Mouse (Mus musculus): Measurements from ENCODE around the gene Rangrf.
"Not testable (repeated sequence)": the region's sequence is repeated elsewhere in the genome, so short reads cannot be mapped to it uniquely, and the experiment has no call there.

Rangrf gene

GRCm38 (mm10) chr11:68975601-68976000 is 616 bp upstream of the Rangrf start:
- DNase-seq: no peak

GRCm38 (mm10) chr11:68974059-68974450 is 930 bp downstream of the Rangrf start:
- no peak for DNase-seq

GRCm38 (mm10) chr11:68973250-68974058 is 1.5 kb downstream of the Rangrf start:
- peak; percentile 77 for DNase-seq

GRCm38 (mm10) chr11:68970232-68970631 is 4.8 kb downstream of the Rangrf start:
- no peak for DNase-seq

- DNase-seq: no peak
Observed at GRCm38 (mm10) chr11:68968752-68969151, 6.2 kb downstream of the Rangrf start.

- DNase-seq: peak; percentile 83
Observed at GRCm38 (mm10) chr11:68967337-68968282, 7.4 kb downstream of the Rangrf start, which contains the start of gene Slc25a35. Slc25a35 (plus strand) TSS chr11:68968131.

- no peak for DNase-seq
Observed at GRCm38 (mm10) chr11:68966554-68966953, 8.4 kb downstream of the Rangrf start.

- DNase-seq: peak; percentile 69
Observed at GRCm38 (mm10) chr11:68965845-68966244, 9.1 kb downstream of the Rangrf start.

GRCm38 (mm10) chr11:68965050-68965449 is 9.9 kb downstream of the Rangrf start:
- no peak for DNase-seq

- DNase-seq: no peak
Observed at GRCm38 (mm10) chr11:68963405-68963804, 11.6 kb downstream of the Rangrf start.

- DNase-seq: not testable (repeated sequence)
Observed at GRCm38 (mm10) chr11:68962159-68962558, 12.8 kb downstream of the Rangrf start.

- no peak for DNase-seq
Observed at GRCm38 (mm10) chr11:68961596-68961995, 13.4 kb downstream of the Rangrf start.

- no peak for DNase-seq
Observed at GRCm38 (mm10) chr11:68957971-68958370, 17.0 kb downstream of the Rangrf start.

GRCm38 (mm10) chr11:68957308-68957707 is 17.7 kb downstream of the Rangrf start, which contains the start of gene Arhgef15:
Arhgef15 (minus strand) TSS chr11:68957480.
- DNase-seq: no peak

GRCm38 (mm10) chr11:68956697-68957096 is 18.3 kb downstream of the Rangrf start:
- DNase-seq: no peak

GRCm38 (mm10) chr11:68956107-68956506 is 18.9 kb downstream of the Rangrf start:
- DNase-seq: no peak

- no peak for DNase-seq
Observed at GRCm38 (mm10) chr11:68955473-68955872, 19.5 kb downstream of the Rangrf start.

- no peak for DNase-seq
Observed at GRCm38 (mm10) chr11:68954408-68954807, 20.6 kb downstream of the Rangrf start.

- DNase-seq: no peak
Observed at GRCm38 (mm10) chr11:68953903-68954302, 21.1 kb downstream of the Rangrf start.

GRCm38 (mm10) chr11:68947542-68947993 is 27.4 kb downstream of the Rangrf start:
- peak; percentile 32 for DNase-seq

GRCm38 (mm10) chr11:68946806-68947440 is 28.1 kb downstream of the Rangrf start:
- peak; percentile 30 for DNase-seq

GRCm38 (mm10) chr11:68946001-68946400 is 29.0 kb downstream of the Rangrf start:
- no peak for DNase-seq

- no peak for DNase-seq
Observed at GRCm38 (mm10) chr11:68945245-68945644, 29.7 kb downstream of the Rangrf start.
